Mouse (Mus musculus): ENCODE results near the gene Mocs1.

Mocs1 gene

GRCm38 (mm10) chr17:49484435-49484834 is 56.3 kb downstream of the Mocs1 start:
- DNase-seq = no peak

GRCm38 (mm10) chr17:49489098-49489497 is 60.9 kb downstream of the Mocs1 start:
- no peak for DNase-seq

- no peak for DNase-seq
Observed at GRCm38 (mm10) chr17:49493276-49493675, 65.1 kb downstream of the Mocs1 start.

- no peak for DNase-seq
Observed at GRCm38 (mm10) chr17:49498169-49498568, 70.0 kb downstream of the Mocs1 start.

GRCm38 (mm10) chr17:49499635-49500034 is 71.5 kb downstream of the Mocs1 start:
- no peak for DNase-seq

- peak in 1 of 2 experiments; percentile 35 for DNase-seq
Observed at GRCm38 (mm10) chr17:49500234-49500633, 72.1 kb downstream of the Mocs1 start.

- DNase-seq = no peak
Observed at GRCm38 (mm10) chr17:49503246-49503900, 75.2 kb downstream of the Mocs1 start.
